Mouse (Mus musculus): ENCODE data around the gene 9230112D13Rik.

The 9230112D13Rik gene

GRCm38 (mm10) chr14:34499664-34500063 lies 22.9 kb downstream of the 9230112D13Rik start:
- no peak for DNase-seq (ENCODE audit: low spot score in 2 of 2)

DNA sequence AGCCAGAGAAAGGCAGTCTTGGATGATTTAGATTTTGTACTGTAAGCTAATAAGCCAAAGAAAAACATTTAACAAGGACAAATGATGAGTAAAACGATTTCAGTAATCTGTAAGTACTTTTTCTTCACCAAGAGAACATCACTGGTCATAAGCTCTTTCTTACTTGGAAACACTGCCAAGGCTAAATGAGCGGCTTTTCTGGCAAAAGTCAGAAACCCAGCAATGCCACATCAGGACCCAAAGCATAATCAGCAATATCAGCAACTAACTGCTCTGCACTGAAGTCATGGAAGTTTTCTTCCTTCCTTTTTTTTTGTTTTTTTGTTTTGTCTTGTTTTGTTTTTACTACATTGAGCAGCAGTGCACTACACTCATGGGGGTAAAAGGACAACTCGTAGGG lies 25.3 kb downstream of the 9230112D13Rik start:
- DNase-seq (ENCODE audit: low spot score in 2 of 2) = no peak

DNA sequence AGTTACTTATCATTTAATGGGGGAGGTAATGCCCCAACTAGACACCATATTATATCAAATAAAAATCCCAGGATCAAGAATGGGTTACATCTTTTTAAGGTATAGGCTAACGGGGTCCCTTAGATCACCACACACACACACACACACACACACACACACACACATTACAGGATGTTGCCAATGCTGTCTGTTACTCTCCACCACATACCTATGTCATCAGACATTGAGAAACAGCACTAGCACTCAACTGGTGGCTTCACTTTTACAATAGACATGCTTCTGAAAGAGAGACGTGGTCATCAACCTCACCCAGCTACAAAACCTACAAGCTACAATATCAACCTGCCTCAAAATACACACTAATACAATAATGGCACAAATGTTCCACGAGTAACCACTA lies 28.9 kb downstream of the 9230112D13Rik start:
- no peak for DNase-seq (ENCODE audit: low spot score in 2 of 2)

- no peak for DNase-seq (ENCODE audit: low spot score in 2 of 2)
Measured at GRCm38 (mm10) chr14:34492688-34493087, 29.9 kb downstream of the 9230112D13Rik start.

- DNase-seq (ENCODE audit: low spot score in 2 of 2) = no peak
Measured at GRCm38 (mm10) chr14:34490965-34491364, 31.6 kb downstream of the 9230112D13Rik start.

DNA sequence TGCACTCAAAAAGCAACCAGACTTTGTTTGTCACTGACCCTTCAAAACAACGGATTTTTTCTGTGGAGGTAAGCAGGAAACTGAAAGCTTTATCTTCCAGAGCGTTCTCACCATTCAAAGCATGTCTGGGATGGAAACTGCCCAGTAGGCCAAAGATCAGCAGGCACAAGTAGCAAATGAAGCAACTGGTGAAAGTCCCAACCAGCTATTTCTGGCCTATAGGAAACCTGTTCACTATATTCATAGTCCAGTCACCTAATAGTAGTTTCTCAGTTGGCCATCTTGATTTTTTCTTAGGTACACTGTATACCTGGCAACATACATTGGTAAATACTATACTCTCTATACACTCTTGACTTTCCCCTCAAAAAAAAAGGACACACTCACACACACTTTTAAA lies 32.7 kb downstream of the 9230112D13Rik start:
- DNase-seq (ENCODE audit: low spot score in 2 of 2) = no peak

DNA sequence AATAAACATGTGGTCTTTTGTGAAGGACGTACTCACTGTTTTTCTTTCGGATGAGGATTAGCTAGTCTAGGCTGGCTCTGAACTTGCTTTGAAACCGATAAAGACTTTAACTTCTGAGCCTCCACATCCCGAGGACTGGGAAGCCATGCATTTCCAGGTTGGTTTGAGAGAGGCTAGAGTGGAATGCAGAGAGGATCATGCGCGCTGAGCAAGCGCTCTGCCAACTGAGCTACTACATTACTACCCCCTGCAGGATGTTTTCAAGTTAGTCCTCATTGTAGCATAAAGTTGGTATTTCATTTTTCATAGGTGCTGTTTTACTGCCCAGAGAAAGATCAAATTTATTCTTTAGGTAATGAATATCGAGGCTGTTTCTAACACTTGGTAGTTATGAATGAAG lies 36.4 kb downstream of the 9230112D13Rik start:
- DNase-seq (ENCODE audit: low spot score in 2 of 2) = no peak

GRCm38 (mm10) chr14:34483469-34484341 lies 38.9 kb downstream of the 9230112D13Rik start:
- DNase-seq (ENCODE audit: low spot score in 2 of 2) = no peak

DNA sequence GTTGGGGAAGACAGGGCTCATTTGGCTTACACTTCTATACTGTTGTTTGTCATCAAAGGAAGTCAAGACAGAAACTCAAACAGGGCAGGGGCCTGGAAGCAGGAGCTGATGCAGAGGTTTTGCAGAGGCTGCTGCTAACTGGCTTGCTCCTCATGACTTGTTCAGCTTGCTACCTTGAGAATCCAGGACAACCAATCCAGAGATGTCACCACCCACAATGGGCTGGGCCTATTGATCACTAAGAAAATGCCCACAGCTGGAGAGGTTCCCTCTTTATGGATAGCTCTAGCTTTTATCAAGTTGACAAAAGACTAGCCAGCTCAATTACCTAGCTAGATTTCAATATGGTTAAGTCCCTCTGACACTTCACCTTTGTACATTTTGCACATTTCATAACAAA lies 51.0 kb downstream of the 9230112D13Rik start:
- DNase-seq (ENCODE audit: low spot score in 2 of 2) = no peak

DNA sequence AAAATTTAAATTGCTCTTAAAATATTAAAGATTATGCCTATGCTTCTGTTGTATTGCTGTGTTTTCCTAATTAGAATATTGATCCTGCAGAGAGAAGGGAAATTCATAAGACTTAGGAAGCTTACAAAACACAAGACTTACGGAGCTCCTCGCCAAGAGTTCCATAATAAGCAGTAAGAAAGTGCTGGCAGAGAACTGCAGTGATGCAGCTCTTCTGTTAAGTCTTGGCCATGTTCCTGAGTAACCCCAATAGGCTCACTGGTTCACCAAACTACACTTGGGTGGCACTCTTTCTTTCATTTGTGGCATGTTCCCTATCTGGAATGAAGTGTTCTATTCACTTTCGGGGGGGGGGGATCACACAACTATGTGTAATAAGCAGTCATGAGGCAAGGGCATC lies 56.3 kb downstream of the 9230112D13Rik start:
- DNase-seq (ENCODE audit: low spot score in 2 of 2) = no peak

Measured in frontal cortex, postnatal 10 days (tissue).